Mouse (Mus musculus) embryonic fibroblast, embryonic 13.5 days (primary cell): ENCODE results near the gene Lmod3.

Experiments used
- CTCF ChIP-seq: IDR thresholded peaks from 2 replicates; pipeline ENCODE4 v1.5.1; 2011; ENCODE audit warnings: mild to moderate bottlenecking, control low read depth, low read length, moderate library complexity, borderline replicate concordance; ENCODE audit not compliant: insufficient read depth
- POLR2A ChIP-seq: IDR thresholded peaks from 2 replicates; pipeline ENCODE4 v1.6.1; 2011; ENCODE audit warnings: low read depth, mild to moderate bottlenecking, control low read depth, low read length, moderate library complexity

DNA sequence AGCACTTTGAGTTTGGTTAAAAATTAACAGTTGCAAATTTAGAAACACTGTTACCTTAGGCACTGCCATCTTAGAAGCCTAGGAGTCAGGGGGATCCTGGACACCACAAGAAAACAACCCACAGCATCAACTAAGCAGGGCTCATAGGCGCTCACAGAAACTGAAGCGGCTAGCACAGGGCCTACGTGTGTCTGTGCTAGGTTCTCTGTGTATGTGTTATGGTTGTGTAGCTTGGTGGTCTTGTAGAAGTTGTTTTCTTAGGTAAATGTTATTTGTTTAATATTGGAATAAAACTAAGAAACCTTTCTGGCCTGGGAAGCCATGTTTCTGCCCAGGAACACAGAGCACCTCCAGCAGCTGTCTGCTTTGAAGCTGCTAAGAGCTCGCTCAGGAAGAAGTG is 42.8 kb downstream of the Lmod3 start:
- no peak for TF ChIP-seq CTCF
- no peak for TF ChIP-seq POLR2A
